Mouse (Mus musculus) heart, embryonic 12.5 days (tissue): Measurements from ENCODE around the gene Ubl3. TPM values are rescaled to one million over a fixed set of nuclear protein-coding genes. Genes with fewer than 3 reads are reported as not detected.
A peak's percentile ranks its signal among the peaks of the same experiment; 100 is the strongest.

Experiments used
- ATAC-seq: fragments of 200-750 bp; cut with Nextera tagmentation; 2 replicates; pipeline ENCODE4 v1.8.0; 2017; ENCODE audit warnings: moderate TSS enrichment, moderate library complexity; ENCODE audit not compliant: insufficient number of reproducible peaks, low FRiP score
- H3K27ac ChIP-seq: fragments of 300-500 bp; sonication (generic); 2 replicates; pipeline ENCODE4 v1.5.1; 2016; ENCODE audit warnings: mild to moderate bottlenecking, moderate library complexity; ENCODE audit not compliant: poor library complexity, severe bottlenecking
- H3K27me3 ChIP-seq: fragments of 300-500 bp; sonication (generic); replicated peaks from 2 replicates; pipeline ENCODE4 v1.6.1; 2016; ENCODE audit warnings: mild to moderate bottlenecking, moderate library complexity
- H3K36me3 ChIP-seq: fragments of 300-500 bp; sonication (generic); 2 replicates; pipeline ENCODE4 v1.6.1; 2016; ENCODE audit warnings: mild to moderate bottlenecking, moderate library complexity
- H3K4me1 ChIP-seq: fragments of 300-500 bp; sonication (generic); replicated peaks from 2 replicates; pipeline ENCODE4 v1.6.1; 2016; ENCODE audit warnings: mild to moderate bottlenecking
- H3K4me2 ChIP-seq: fragments of 300-500 bp; sonication (generic); 2 replicates; pipeline ENCODE4 v1.6.1; 2016; ENCODE audit warnings: mild to moderate bottlenecking, moderate library complexity
- H3K4me3 ChIP-seq: fragments of 300-500 bp; sonication (generic); 2 replicates; pipeline ENCODE4 v1.5.1; 2016; ENCODE audit warnings: mild to moderate bottlenecking
- H3K9ac ChIP-seq: fragments of 300-500 bp; sonication (generic); 2 replicates; pipeline ENCODE4 v1.6.1; 2016; ENCODE audit warnings: mild to moderate bottlenecking, moderate library complexity
- H3K9me3 ChIP-seq: fragments of 300-500 bp; sonication (generic); replicated peaks from 2 replicates; pipeline ENCODE4 v1.6.1; 2016; ENCODE audit warnings: mild to moderate bottlenecking, moderate library complexity
- WGBS: fragments of 180-500 bp; shearing (Covaris S2); methylation state at CpG from one replicate; pipeline ENCODE4 v1.1.7; 2016; 5-methylcytosine and 5-hydroxymethylcytosine counted together
- polyA plus RNA-seq: library from polyadenylated mRNA; unstranded; fragments of >200 nt; fragmentation: Nextera tagmentation; extraction: Ambion mirVana; gene quantifications from 2 replicates; pipeline ENCODE4 v1.2.1, GENCODE M21; 2016

The Ubl3 gene
- polyA plus RNA-seq, 1 experiment from 2014 or later = 69.1 TPM

- Histone ChIP-seq H3K36me3 (peaks cover 7% of the 10 kb centered on the region), H3K9me3 (peaks cover 11% of the 10 kb centered on the region; the same call in 1 of the 2 replicates), H3K27ac (no peak overlapping the region), H3K4me3 (no peak overlapping the region), H3K27me3 (no peaks in the 10 kb centered on the region), H3K4me1 (no peaks in the 10 kb centered on the region), H3K9ac (no peak overlapping the region), H3K4me2 (no peak overlapping the region)
- 87% methylated on average over 8 of the region's 8 CpGs for WGBS
- no peak for ATAC-seq
Measured at GRCm38 (mm10) chr5:148500516-148500915, 52.1 kb downstream of the Ubl3 start.

GRCm38 (mm10) chr5:148499616-148500015 is 53.0 kb downstream of the Ubl3 start:
- Histone ChIP-seq H3K4me3 (no peak overlapping the region), H3K27ac (no peak overlapping the region)
- no peak for ATAC-seq

GRCm38 (mm10) chr5:148495991-148496390 is 56.6 kb downstream of the Ubl3 start:
- H3K4me1 ChIP-seq = peaks cover 3% of the 10 kb centered on the region
- peaks cover 11% of the 10 kb centered on the region; the same call in 1 of the 2 replicates for H3K9me3 ChIP-seq
- no peaks in the 10 kb centered on the region for H3K36me3 ChIP-seq
- no peak for ATAC-seq
- no peak overlapping the region for H3K27ac ChIP-seq
- 84% methylated on average over 6 of the region's 6 CpGs for WGBS
- H3K4me3 ChIP-seq = no peak overlapping the region
- H3K9ac ChIP-seq = no peak overlapping the region
- H3K27me3 ChIP-seq = no peaks in the 10 kb centered on the region
- no peak overlapping the region for H3K4me2 ChIP-seq

More at GRCm38 (mm10) chr5:148499616-148500015, 53.0 kb downstream of the Ubl3 start:
- peaks cover 3% of the 10 kb centered on the region; the same call in 1 of the 2 replicates for H3K36me3 ChIP-seq
- peaks cover 11% of the 10 kb centered on the region; the same call in 1 of the 2 replicates for H3K9me3 ChIP-seq
- H3K9ac ChIP-seq = no peak overlapping the region
- 66% methylated on average over 5 of the region's 5 CpGs for WGBS
- no peaks in the 10 kb centered on the region for H3K27me3 ChIP-seq
- no peak overlapping the region for H3K4me2 ChIP-seq
- peaks cover 3% of the 10 kb centered on the region for H3K4me1 ChIP-seq

GRCm38 (mm10) chr5:148495173-148495572 is 57.4 kb downstream of the Ubl3 start:
- Histone ChIP-seq H3K4me3 (no peak overlapping the region), H3K4me2 (peak overlapping the region; percentile 24; the same call in 1 of the 2 replicates), H3K9me3 (peaks cover 11% of the 10 kb centered on the region; the same call in 1 of the 2 replicates), H3K9ac (no peak overlapping the region), H3K27me3 (no peaks in the 10 kb centered on the region), H3K27ac (no peak overlapping the region), H3K36me3 (no peaks in the 10 kb centered on the region), H3K4me1 (peaks cover 6% of the 10 kb centered on the region)
- ATAC-seq = peak; percentile 68
- 28% methylated on average over 10 of the region's 10 CpGs for WGBS

- Histone ChIP-seq H3K36me3 (no peaks in the 10 kb centered on the region), H3K27ac (no peak overlapping the region), H3K4me1 (peaks cover 13% of the 10 kb centered on the region), H3K4me2 (no peak overlapping the region), H3K4me3 (no peak overlapping the region), H3K9ac (no peak overlapping the region), H3K27me3 (no peaks in the 10 kb centered on the region), H3K9me3 (peaks cover 11% of the 10 kb centered on the region; the same call in 1 of the 2 replicates)
- no peak for ATAC-seq
- 87% methylated on average over 5 of the region's 5 CpGs for WGBS
Measured at GRCm38 (mm10) chr5:148494249-148494648, 58.3 kb downstream of the Ubl3 start.

- Histone ChIP-seq H3K4me2 (no peak overlapping the region), H3K36me3 (no peaks in the 10 kb centered on the region), H3K4me1 (peaks cover 22% of the 10 kb centered on the region), H3K9ac (no peak overlapping the region), H3K9me3 (peaks cover 11% of the 10 kb centered on the region; the same call in 1 of the 2 replicates), H3K27me3 (no peaks in the 10 kb centered on the region), H3K27ac (no peak overlapping the region), H3K4me3 (no peak overlapping the region)
- no peak for ATAC-seq
- 91% methylated on average over 4 of the region's 4 CpGs for WGBS
Measured at GRCm38 (mm10) chr5:148493025-148493424, 59.6 kb downstream of the Ubl3 start.

GRCm38 (mm10) chr5:148490391-148490790 is 62.2 kb downstream of the Ubl3 start:
- ATAC-seq = no peak
- no peaks in the 10 kb centered on the region for H3K27me3 ChIP-seq
- no peak overlapping the region for H3K4me3 ChIP-seq
- WGBS = 81% methylated on average over 3 of the region's 3 CpGs
- no peak overlapping the region for H3K27ac ChIP-seq
- H3K4me1 ChIP-seq = peaks cover 21% of the 10 kb centered on the region
- H3K4me2 ChIP-seq = no peak overlapping the region
- no peak overlapping the region for H3K9ac ChIP-seq
- H3K9me3 ChIP-seq = no peaks in the 10 kb centered on the region
- H3K36me3 ChIP-seq = no peaks in the 10 kb centered on the region

GRCm38 (mm10) chr5:148489724-148490193 is 62.8 kb downstream of the Ubl3 start:
- Histone ChIP-seq H3K27me3 (no peaks in the 10 kb centered on the region), H3K27ac (no peak overlapping the region), H3K4me1 (peaks cover 19% of the 10 kb centered on the region), H3K36me3 (no peaks in the 10 kb centered on the region), H3K9me3 (no peaks in the 10 kb centered on the region), H3K4me2 (no peak overlapping the region), H3K9ac (no peak overlapping the region), H3K4me3 (no peak overlapping the region)
- no peak for ATAC-seq
- WGBS = 65% methylated on average over 10 of the region's 10 CpGs

GRCm38 (mm10) chr5:148488891-148489723 is 63.5 kb downstream of the Ubl3 start:
- Histone ChIP-seq H3K36me3 (no peaks in the 10 kb centered on the region), H3K27ac (no peak overlapping the region), H3K4me2 (no peak overlapping the region), H3K4me3 (no peak overlapping the region), H3K4me1 (peaks cover 19% of the 10 kb centered on the region), H3K9me3 (no peaks in the 10 kb centered on the region), H3K27me3 (no peaks in the 10 kb centered on the region), H3K9ac (no peak overlapping the region)
- WGBS = 69% methylated on average over 13 of the region's 13 CpGs
- ATAC-seq = no peak

- H3K9ac ChIP-seq = no peak overlapping the region
- no peak overlapping the region for H3K4me2 ChIP-seq
- no peak for ATAC-seq
Measured at GRCm38 (mm10) chr5:148486202-148486601, 66.4 kb downstream of the Ubl3 start.

GRCm38 (mm10) chr5:148481745-148482144 is 70.8 kb downstream of the Ubl3 start:
- no peak for ATAC-seq
- Histone ChIP-seq H3K27me3 (no peaks in the 10 kb centered on the region), H3K4me2 (no peak overlapping the region), H3K9me3 (no peaks in the 10 kb centered on the region), H3K4me1 (no peaks in the 10 kb centered on the region), H3K27ac (no peak overlapping the region), H3K36me3 (no peaks in the 10 kb centered on the region), H3K4me3 (no peak overlapping the region), H3K9ac (no peak overlapping the region)
- WGBS = 64% methylated on average over 3 of the region's 3 CpGs

More at GRCm38 (mm10) chr5:148486202-148486601, 66.4 kb downstream of the Ubl3 start:
- no peaks in the 10 kb centered on the region for H3K36me3 ChIP-seq
- no peaks in the 10 kb centered on the region for H3K9me3 ChIP-seq
- peaks cover 19% of the 10 kb centered on the region for H3K4me1 ChIP-seq
- no peaks in the 10 kb centered on the region for H3K27me3 ChIP-seq
- H3K4me3 ChIP-seq = no peak overlapping the region
- WGBS = 75% methylated on average over 11 of the region's 11 CpGs
- H3K27ac ChIP-seq = no peak overlapping the region
